Mouse (Mus musculus) adrenal gland, postnatal 36 days (tissue): ENCODE measurements around the gene Dnmt3a. TPM values are rescaled to one million over a fixed set of nuclear protein-coding genes. Genes with fewer than 3 reads are reported as not detected.

Experiments used
- DNase-seq, 2 experiments: peaks; one replicate each; pipeline ENCODE4 v3.0.0; 2021; ENCODE audit warnings: mixed read lengths in 1 of 2
- total RNA-seq, 2 experiments: library from RNA; stranded (reverse); gene quantifications; 2 replicates each; pipeline ENCODE4 v1.2.3; 2021

The Dnmt3a gene
- total RNA-seq, 2 experiments from 2014 or later = 51.6 to 52.4 TPM

DNA sequence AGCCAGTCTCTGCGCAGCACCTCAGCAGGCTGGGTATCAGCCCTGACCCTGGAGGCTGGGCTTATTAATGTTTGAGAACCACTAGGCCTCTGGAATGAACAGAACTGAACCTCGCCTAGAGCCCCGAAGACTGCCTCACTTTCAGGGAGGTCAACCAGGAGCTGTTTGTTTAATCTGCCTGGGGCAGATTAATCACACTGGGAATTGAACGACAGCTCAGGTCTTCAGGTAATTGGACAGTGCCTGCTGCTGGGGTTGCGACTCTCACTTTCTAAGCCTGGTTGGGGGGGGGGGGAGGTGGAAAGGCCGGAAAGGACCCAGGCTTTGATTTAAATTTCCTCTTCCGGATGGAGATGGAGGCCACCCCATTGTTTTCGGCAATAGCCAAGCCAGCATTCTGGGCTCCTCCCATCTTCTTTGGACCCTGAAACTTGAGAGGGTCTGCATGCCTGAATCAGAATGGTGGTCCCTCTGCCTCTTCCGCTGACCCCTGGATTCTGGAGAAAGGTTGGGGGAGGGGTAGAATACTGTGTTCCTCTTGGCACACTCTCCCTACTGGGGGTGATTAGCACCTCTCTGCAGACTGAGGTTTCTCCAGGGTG is 79.2 kb downstream of the Dnmt3a start:
- DNase-seq = no peak

DNA sequence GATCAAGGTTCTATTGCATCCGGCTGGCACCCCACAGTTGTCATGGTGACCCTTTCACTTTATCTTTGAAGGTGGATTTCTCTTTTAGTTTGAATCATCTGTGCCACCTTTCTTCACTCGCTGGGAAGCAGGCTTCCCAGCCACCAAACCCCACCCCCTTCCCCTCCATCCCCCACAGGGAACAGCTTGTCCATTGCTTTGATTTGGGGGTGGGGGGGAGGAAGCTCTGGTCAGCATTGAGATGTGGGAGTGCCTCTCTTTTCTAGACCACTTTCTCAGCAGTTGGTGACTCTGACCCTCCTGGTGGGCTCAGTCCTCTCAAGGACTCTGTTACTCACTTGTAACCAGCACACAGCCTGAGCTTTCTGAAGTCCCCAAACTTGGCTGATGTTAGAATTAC is 80.8 kb downstream of the Dnmt3a start:
- DNase-seq = no peak

DNA sequence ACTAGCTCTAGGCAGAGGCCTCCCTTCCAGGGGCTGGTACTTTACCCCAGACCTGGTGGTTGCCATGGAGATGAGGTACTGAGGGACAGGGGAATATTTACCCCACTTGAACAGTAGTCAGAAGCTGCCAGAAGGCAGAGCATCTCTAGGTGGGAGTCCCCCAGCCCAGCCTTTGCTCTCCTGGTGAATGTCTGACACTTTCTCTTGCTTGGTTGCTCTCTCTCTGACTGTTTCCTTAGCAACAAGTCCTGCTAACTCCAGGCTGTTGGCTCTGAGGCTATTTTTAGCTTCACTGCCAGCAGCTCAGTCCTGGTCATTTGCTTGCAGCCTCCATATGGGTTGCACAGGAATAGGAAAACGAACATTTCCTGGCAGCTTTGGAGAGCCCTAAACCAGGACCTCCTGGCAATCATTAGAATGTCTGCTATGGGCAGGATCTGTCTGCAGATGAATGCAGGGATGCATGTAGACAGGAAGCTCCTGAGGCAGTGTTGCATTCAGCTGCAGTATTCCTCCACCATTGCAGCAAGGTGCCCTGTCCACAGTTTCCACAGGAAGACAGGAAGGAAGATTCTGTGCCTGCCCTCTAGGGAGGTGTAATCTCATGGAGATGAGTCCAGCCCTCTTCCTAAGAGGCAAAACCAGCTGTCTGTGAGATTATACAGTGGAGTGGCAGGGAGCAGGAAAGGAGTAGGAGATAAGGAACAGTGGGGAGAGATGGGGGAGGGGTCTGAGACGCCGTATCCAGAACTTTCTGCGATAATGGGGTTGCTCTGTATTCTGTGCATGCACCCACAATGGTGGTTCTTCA is 81.9 kb downstream of the Dnmt3a start:
- DNase-seq = peak in 1 of 2 experiments; percentile 43

DNA sequence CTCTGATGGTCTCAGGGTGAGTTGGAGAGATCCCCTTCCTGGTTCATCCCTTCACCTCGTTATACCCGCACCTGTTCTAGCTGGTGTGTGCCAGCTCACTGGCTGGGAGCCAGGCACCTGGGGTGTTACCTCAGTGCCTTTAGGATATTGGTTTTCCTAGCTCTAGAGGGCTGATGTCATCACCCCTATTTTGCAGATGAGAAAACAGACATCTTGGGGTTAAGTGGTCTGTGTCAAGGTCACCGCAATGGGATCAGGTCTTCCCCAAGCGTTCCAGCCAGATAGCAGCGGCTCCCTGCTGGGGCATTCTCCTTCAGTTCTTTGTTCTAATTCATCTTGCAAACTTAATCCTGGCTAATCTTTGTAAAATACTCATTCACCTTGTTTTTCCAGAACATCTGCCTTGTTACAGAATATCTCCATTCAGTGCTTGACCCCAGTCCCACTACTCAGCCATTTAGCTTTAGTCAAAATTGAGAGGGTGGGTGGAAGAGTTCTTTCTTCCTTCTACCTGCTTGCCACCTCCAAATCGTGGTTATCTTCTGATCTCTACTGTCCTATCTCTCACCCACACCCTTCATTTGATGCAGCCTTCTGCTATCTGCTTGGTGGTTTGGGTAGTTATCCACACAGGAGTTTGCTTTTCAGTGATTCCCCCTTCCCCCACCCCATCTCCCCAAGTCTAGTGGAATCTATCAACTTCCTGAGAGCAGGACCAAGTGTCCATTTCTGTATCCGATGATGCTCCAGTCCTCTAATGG is 84.2 kb downstream of the Dnmt3a start:
- DNase-seq = peak in 1 of 2 experiments; percentile 47

DNA sequence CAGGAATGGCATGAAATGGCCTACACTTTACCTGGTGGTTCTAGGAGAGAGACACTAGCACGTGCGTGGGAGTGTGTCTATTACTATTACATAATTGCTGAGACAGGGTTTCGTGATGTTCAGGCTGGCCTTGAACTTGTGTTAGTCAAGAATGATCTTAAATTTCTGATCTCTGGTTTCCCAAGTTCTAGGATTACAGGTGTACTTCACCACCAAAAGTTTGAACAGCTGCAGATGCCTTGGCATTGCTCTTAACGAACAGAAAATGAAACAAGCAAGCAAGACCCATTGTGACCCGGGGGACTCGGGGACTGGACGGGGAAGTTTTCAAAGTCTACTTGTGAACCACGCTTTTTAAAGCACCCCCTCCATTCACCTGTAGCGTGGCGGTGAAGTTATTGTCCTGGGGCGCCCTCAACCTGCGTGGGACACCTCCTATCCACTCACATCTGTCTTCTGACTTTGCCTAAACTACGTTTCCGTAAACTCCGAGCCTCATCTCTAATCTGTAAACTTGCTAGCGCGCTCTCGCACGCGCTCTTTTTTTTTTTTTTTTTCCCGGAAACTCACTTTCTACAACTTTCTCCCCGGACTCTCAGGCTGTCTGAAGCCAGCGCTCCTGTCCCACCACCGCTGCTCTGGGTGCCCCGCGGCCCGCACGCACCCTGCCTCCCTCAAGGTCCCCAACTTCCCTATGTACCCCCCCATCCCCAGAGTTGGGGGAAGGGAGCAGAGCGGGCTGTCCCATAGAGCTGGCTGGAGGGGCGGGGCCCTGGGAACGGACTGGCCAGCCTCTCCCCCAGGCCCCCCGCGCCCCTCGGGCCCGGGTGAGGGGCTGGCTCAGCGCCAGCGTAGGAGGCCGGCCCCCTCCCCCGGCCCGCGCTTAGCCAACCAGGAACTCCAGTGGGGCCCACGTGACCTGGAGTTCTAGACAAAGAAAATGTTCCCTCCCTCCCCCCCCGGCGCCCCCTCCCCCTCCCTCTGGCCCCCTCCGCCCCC is 85.2 kb downstream of the Dnmt3a start:
- DNase-seq = peak; percentile 44 to 73

DNA sequence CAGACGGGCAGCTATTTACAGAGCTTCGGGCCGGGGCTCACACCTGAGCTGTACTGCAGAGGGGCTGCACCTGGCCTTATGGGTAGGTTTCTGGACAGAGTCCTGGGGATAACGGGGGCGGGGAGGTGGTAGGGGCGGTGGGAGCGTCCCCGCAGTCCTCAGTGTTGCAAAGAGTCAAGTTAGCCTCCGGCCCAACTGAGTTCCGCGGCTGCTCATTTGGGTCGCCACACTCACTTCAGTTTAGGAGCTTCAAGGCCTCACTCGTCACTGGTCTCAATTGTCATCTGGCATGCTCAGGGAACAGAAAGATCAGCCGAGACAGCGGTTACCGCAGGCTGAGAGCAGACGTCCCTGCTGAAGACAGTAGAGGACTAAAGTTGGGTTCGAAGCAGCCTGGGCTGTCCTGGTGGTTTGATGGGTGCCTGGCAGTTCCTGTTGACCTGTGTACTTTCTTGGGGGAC is 86.0 kb downstream of the Dnmt3a start:
- peak; percentile 53 to 65 for DNase-seq

DNA sequence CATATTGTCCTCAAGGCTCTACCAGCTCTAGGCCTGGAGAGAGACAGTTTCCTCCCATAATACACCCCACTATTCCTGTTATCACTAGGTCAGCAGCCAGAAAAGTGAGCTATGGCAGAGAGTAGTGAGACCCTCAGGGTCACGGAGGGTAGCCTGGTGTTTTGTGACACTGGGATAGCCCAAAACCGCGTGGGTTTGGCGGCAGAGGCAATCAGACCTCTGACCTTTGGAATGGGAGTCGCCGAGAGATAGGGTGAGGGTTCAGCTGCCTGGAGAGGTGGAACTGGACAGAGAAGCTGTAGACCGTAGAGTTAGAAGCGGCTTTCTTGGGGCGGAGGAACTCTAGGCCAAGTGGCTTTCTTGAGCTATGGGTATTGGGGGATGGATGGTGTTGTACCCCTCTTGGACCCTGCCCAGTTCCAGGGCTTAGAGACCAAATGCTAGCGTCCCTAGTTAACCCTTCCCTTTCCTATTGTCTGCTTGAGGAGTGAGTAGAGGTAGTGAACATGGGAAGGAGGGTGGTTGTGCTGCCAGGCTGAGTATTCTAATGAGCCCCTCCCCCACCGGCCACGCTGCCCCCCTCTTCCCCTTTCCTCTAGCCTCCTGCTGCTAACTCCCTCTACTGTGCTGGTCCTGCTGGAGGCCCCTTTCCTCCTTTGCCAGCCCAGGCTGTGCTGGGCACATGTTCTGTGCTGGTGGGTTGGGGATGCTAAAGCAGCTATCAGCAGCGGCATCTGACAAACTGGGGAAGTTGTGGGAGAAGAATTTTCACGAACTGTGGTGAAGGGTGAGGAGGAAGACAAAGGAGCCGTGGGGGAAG is 86.6 kb downstream of the Dnmt3a start:
- DNase-seq = no peak

DNA sequence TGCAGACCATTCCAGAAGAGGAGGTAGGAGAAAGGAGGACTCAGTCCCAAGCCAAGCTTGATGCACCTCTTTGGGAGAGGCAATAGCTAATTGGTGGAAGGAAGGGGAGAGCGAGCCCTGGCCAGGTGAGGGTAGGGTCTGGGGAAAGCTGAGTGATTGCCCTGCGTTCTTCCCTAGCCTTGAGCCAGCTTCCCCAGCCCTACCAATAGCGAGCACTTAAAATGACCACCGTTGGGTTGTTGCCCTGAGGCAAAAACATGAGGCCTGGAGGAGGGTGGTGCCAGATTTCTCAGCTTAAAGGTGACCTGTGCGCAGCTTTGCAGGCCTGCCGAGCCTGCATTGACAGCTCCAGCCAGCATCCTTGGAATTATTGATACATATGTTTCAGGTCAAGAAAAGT is 87.5 kb downstream of the Dnmt3a start:
- no peak for DNase-seq

DNA sequence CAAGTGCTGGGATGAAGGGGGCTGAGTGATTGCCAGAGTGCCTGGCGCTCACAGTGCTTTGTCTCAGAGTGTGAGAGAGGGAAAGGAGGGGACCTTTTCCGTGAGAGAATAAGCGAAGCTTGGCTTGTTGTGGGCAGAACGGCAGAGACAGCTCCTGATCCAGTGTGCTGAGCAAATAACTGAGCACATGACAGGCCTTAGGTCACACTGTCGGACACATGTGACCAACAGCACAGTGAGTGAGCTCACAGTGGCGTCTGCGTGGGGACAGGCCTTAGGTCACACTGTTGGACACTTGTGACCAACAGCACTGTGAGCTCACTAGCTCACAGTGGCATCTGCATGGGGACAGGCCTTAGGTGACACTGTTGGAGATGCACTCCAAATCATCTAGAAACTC is 88.7 kb downstream of the Dnmt3a start:
- no peak for DNase-seq

DNA sequence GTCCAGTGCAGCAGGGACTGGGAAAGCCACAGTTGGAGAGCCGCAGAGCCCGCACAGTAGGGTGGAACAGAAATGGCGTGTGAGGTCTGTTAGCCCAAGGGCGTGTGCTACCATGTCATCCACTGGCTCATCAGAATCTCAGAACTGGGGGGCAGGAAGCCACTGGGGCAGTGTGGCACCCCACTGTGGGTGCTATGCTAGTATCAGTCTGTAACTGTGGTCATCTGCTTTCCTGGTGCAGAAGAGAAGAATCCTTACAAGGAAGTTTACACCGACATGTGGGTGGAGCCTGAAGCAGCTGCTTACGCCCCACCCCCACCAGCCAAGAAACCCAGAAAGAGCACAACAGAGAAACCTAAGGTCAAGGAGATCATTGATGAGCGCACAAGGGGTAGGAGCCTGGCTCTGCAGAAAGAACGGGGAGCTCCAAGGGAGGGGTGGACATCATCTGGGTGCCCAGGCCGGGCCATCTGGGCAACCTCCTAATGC is 91.3 kb downstream of the Dnmt3a start:
- DNase-seq = no peak

DNA sequence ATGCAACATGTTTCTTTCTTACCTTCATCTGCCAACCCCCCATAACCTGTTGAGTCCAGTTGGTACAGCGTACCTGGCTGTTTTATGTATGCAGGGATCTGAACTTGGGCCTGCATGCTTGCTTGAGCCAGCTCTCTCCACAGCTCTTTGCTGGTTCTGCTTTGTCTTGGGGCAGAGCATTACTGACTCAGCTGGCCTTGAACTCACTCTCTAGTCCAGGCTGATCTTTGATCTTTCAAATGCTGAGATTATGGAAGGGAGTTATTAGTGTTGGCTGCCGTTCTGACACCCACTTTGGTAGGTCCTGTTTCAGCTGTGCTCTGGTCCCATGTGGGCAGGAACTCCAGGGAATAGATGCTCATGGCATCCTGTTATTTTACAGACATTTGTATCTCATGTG is 93.0 kb downstream of the Dnmt3a start:
- peak; percentile 33 to 34 for DNase-seq

DNA sequence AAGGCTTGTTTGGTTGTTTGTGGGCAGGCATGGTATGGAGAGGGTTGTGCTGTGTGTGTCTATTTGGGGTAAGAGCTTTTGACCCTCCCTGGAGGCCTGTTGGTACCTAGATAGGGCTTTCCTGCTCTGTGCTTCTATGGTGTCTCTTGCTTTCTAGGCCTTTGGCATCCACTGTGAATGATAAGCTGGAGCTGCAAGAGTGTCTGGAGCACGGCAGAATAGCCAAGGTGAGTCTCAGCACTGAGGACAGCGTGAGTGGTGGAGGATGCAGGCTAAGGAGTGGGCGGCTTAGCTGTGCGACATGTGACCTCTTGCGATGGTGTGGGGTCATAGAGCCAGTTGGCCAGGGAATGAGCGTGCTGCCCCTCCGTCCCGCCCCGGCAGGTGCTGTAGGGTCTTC is 99.6 kb downstream of the Dnmt3a start:
- DNase-seq = no peak

DNA sequence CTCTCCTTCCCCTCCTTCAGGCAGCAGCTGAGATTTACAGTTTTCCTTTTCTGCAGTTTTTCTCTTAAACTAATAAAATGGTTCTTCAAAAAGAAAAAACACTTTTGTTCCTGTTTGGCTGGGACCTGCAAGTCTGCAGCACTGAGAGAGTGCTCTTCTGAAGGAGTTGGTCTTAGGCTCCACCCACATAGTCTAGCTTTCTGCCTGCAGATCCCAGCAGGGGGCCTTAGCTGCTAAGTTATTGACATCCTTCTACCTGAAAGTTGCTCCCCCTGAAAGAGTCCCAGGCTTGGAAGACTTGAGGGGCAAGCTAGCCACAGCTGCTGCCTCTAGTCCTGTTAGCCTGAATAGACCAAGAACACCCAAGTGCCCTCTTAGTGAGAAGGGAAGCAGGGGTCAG is 100.5 kb downstream of the Dnmt3a start:
- DNase-seq = no peak

DNA sequence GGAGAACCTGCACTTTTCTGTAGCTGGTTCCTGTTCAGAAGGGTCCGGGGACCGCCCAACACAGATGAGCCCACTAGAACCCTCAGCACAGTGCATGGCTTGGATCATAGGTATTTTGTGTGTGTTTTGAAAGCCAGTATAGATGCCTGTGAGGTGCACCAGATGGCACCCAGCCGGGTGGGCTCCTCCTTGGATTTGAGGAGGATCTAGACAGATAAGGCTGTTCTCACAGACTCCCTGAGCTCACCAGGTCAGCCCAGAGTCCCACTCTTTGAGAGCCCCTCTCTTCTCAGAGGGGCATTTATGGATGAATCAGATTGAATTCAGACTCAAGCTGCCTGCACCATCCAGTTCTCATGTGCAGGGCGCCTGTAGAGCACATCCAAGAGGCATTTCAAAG is 101.2 kb downstream of the Dnmt3a start:
- DNase-seq = no peak

DNA sequence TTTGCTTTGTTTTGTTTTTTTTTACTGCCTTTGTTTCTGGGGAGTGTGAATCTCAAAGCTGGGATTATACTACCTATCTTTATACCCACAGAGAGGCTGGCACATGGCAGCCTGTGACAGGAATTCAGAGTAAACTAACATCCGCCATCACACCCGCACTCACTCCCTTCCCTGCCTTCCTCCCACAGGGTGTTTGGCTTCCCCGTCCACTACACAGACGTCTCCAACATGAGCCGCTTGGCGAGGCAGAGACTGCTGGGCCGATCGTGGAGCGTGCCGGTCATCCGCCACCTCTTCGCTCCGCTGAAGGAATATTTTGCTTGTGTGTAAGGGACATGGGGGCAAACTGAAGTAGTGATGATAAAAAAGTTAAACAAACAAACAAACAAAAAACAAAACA is 101.6 kb downstream of the Dnmt3a start:
- no peak for DNase-seq

DNA sequence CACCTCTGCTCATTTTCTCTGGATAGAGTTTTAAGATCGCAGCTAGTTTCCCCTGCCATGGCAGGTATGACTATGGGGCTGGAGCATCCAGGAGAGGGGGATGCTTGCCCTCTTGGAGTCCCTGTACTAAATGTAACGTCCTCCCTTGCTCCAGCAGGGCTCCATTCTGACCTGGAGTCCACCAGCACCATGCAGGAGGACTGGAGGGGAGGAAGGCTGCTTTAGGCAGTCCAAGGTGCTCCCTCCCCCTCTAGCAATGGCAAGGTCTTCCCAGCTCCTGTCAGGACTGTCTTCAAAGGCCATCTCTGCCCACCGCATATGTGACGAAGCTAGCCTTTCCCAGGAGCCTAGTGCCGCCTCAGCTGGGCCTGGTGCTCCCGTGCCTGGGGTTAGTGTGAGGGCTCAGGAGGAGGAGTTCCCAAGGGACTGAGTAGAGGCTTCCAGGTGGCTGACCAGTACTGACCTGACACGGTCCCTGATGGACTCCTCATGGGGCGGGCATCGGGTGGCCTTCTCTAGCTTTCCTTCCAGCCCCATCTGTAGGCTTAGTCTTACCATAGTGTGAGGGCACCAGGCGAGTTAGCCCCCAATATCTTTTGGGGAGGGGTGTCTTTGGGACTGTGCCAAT is 104.8 kb downstream of the Dnmt3a start:
- no peak for DNase-seq

DNA sequence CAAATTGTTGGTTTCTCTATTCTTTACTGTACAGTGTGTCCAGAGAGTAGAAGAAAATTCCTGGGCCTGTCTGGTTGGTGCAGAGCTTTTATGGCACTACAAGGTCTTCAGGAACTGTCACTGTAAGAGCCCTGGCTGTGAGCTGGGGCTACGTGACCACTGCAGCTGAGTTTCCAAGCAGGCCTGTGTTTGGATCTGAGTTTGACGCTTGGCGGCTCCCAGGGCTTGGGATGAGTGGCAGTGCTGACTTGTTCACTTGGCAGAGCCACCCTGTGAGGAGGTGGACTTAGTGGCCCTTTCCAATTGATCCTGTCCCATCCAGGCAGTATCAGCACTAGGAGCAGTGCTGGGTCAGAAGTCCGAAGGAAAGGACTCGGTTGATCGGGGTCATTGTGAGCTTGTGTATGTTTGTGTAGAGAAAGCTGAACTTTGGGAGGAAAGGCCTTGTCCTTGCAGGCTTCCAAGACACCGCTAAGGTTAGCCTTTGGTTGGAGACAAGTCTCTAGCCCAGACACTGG is 106.1 kb downstream of the Dnmt3a start:
- no peak for DNase-seq

DNA sequence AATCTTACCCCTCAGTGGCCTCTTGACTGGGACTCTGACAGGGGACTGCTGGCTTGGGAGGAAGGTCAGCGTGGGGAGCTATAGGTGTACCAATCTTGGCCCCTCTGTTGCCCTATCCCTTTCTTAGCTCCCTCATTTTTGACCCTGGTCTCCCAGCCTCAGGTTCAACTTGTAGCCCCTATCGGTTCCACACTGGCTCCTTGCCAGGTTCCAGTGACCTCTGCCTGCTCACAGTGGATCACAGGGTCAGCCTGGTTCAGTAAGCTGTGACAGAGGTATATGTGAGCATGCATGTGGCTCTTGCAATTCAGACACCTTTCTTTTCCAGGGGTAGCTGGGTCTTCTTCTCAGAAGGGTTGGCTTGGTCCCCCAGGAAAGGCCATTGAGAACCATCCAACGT is 110.0 kb downstream of the Dnmt3a start:
- no peak for DNase-seq

DNA sequence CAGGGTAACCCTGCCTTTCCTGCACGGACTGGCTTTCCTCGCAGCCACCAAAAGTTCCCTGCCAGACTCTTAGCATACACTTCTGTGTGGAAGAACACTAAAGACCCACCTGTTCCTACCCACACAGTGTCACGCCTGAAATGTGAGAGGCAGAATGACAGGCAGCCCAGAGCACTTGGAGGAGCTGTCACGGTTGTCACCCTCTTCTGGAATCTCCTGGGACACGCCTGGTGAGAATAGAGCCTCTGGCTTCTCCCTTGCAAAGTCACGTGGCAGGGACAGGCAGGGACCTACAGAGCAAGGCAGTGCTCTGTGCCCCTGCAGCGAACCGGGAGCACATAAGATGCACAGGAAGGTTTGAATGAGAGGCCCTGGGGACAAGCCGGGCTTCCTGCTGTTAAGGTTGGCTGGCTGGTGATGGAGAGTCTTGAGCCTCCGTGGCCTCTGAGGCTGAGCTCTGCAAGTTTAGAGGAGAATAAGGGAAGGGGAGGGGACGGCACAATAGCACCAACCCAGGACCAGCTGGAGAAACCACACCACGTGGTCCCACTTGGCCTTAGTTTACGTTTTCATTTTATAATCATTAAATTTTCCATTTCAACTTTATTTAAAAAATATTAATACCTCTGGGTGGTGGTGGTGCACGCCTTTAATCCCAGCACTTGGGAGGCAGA is 112.0 kb downstream of the Dnmt3a start:
- DNase-seq = no peak
